ENCODE assay signal across 25 mouse cellular contexts in the genomic region with DNA sequence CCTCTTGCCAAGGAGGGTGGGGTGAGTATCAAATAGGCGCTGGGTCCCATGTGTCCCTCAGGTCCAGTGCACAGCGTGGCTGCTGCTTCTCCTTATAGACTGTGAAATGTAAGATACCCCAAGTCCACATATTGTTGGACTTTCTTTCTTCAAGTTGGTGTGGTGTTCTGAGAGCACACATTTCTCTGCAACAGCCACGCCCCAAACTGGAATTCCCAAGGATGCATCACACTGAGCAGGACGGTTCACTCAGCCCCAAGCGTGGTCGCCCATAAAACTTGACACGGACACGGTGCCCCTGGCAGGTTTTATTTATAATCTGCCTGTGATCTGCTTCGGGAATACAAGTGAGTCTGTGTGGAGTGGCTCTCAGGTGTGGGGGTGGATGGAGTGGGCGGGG. TPM values are rescaled to one million over a fixed set of nuclear protein-coding genes. Genes with fewer than 3 reads are reported as not detected.
DNase-seq lines count a peak whose midpoint lies in the region; ATAC-seq and TF ChIP-seq lines count a peak whose summit lies in the region.
"Had no signal": no experiment of that assay in that cellular context is flagged by ENCODE, and none has a peak within 500 bp of the region (broad histone marks: within the 10 kb centered on the region; RNA-seq: fewer than 3 reads in every experiment).

No protein-coding gene starts in this region.

- no peak overlapping the region for H3K9ac ChIP-seq in heart, embryonic 16.5 days (ENCODE audit: low read length)
- H3K9ac ChIP-seq in kidney, embryonic 16.5 days (replicated peaks; ENCODE audit: low read length), result no peak overlapping the region
- no peak overlapping the region for H3K9ac ChIP-seq in kidney, embryonic 14.5 days (ENCODE audit: low read depth, low read length)
- no peak overlapping the region for H3K9ac ChIP-seq in lung, postnatal 0 days (replicated peaks; ENCODE audit: low read depth)
- H3K9ac ChIP-seq: embryonic facial prominence, embryonic 12.5 days; forebrain, embryonic 13.5 days; forebrain, embryonic 15.5 days; forebrain, postnatal 0 days had no signal

- peaks cover 20% of the 10 kb centered on the region for H3K4me1 ChIP-seq in heart, embryonic 16.5 days (ENCODE audit: control insufficient read depth, insufficient read depth, low read length)
- H3K4me1 ChIP-seq in kidney, embryonic 16.5 days (ENCODE audit: insufficient read depth, low read length), result peaks cover 34% of the 10 kb centered on the region
- H3K4me1 ChIP-seq in kidney, embryonic 14.5 days (ENCODE audit: control insufficient read depth, insufficient read depth, low read length), result peaks cover 4% of the 10 kb centered on the region; the same call in 1 of the 2 replicates
- peaks cover 3% of the 10 kb centered on the region; the same call in 1 of the 2 replicates for H3K4me1 ChIP-seq in lung, postnatal 0 days (ENCODE audit: insufficient read depth, low read depth, low read length)
- H3K4me1 ChIP-seq: forebrain, embryonic 13.5 days; forebrain, embryonic 15.5 days had no signal

- TF ChIP-seq EP300 in lung, postnatal 0 days (IDR thresholded peaks at IDR 0.05), result no peak

- WGBS in heart, embryonic 16.5 days, result 74% methylated on average over 10 of the region's 10 CpGs
- WGBS in kidney, embryonic 16.5 days, result 44% methylated on average over 10 of the region's 10 CpGs
- 43% methylated on average over 10 of the region's 10 CpGs for WGBS in kidney, embryonic 14.5 days
- 71% methylated on average over 10 of the region's 10 CpGs for WGBS in lung, postnatal 0 days

- H3K36me3 ChIP-seq in heart, embryonic 16.5 days (ENCODE audit: control insufficient read depth, insufficient read depth), result no peaks in the 10 kb centered on the region
- H3K36me3 ChIP-seq in kidney, embryonic 16.5 days (ENCODE audit: insufficient read depth, low read length), result no peaks in the 10 kb centered on the region
- H3K36me3 ChIP-seq in kidney, embryonic 14.5 days (ENCODE audit: control insufficient read depth, insufficient read depth, low read length), result no peaks in the 10 kb centered on the region
- H3K36me3 ChIP-seq in lung, postnatal 0 days (ENCODE audit: insufficient read depth, low read length), result no peaks in the 10 kb centered on the region
- H3K36me3 ChIP-seq: embryonic facial prominence, embryonic 10.5 days; embryonic facial prominence, embryonic 12.5 days; forebrain, embryonic 15.5 days had no signal

- H3K27ac ChIP-seq in heart, embryonic 16.5 days (ENCODE audit: low read length), result peak overlapping the region; percentile 15
- H3K27ac ChIP-seq in kidney, embryonic 16.5 days (ENCODE audit: low read length), result peak overlapping the region; percentile 13; the same call in 1 of the 2 replicates
- H3K27ac ChIP-seq in kidney, embryonic 14.5 days (ENCODE audit: low read depth, low read length), result no peak overlapping the region
- peak overlapping the region; percentile 75; the same call in 1 of the 2 replicates for H3K27ac ChIP-seq in lung, postnatal 0 days (ENCODE audit: low read length)
- H3K27ac ChIP-seq: embryonic facial prominence, embryonic 10.5 days; embryonic facial prominence, embryonic 12.5 days; forebrain, embryonic 13.5 days; forebrain, embryonic 15.5 days had no signal

- no peak for DNase-seq in heart, adult 18-20 months
- no peak for DNase-seq in lung, postnatal 0 days (ENCODE audit: low spot score)
- no peak for DNase-seq in lung, postnatal 10 days
- peak; percentile 52 for DNase-seq in ZHBTc4 (ENCODE audit: low read depth, low spot score)
- DNase-seq in spleen, postnatal 4 days (ENCODE audit: low spot score in 2 of 2), result no peak
- DNase-seq: adrenal gland, adult 2 months; adrenal gland, postnatal 10 days; adrenal gland, postnatal 25 days; B cell, adult 2 months; cerebellum, adult 11 months; cerebellum, adult 18-20 months; cerebellum, adult 9-10 months; cerebellum, postnatal 10 days; cerebellum, postnatal 25 days; forebrain, postnatal 0 days had no signal

- no peaks in the 10 kb centered on the region for H3K27me3 ChIP-seq in heart, embryonic 16.5 days (ENCODE audit: control insufficient read depth, insufficient read depth, low read length)
- H3K27me3 ChIP-seq in kidney, embryonic 16.5 days (ENCODE audit: insufficient read depth, low read length), result no peaks in the 10 kb centered on the region
- H3K27me3 ChIP-seq in kidney, embryonic 14.5 days (ENCODE audit: control insufficient read depth, insufficient read depth, low read length), result no peaks in the 10 kb centered on the region
- H3K27me3 ChIP-seq in lung, postnatal 0 days (replicated peaks; ENCODE audit: insufficient read depth, low read length), result no peaks in the 10 kb centered on the region
- H3K27me3 ChIP-seq: CH12.LX; embryonic facial prominence, embryonic 12.5 days; forebrain, embryonic 13.5 days; forebrain, embryonic 15.5 days had no signal

- H3K4me2 ChIP-seq in heart, embryonic 16.5 days (ENCODE audit: low read depth, low read length), result no peak overlapping the region
- H3K4me2 ChIP-seq in kidney, embryonic 16.5 days (replicated peaks; ENCODE audit: low read depth, low read length), result no peak overlapping the region
- H3K4me2 ChIP-seq in kidney, embryonic 14.5 days (replicated peaks; ENCODE audit: low read depth, low read length), result no peak overlapping the region
- no peak overlapping the region for H3K4me2 ChIP-seq in lung, postnatal 0 days (replicated peaks; ENCODE audit: low read depth, low read length)
- H3K4me2 ChIP-seq: embryonic facial prominence, embryonic 12.5 days; forebrain, embryonic 13.5 days; forebrain, embryonic 15.5 days had no signal

- ATAC-seq in heart, embryonic 16.5 days (replicated peaks; ENCODE audit: extremely low read depth, insufficient read depth, low FRiP score), result no peak
- no peak for ATAC-seq in kidney, embryonic 16.5 days (ENCODE audit: low FRiP score, low TSS enrichment)
- no peak for ATAC-seq in kidney, embryonic 14.5 days (ENCODE audit: low FRiP score, low TSS enrichment)
- ATAC-seq in lung, postnatal 0 days, result no peak
- ATAC-seq: CD4-positive, CD25-positive, alpha-beta regulatory T cell, adult 4 months; forebrain, embryonic 13.5 days; forebrain, embryonic 15.5 days; forebrain, postnatal 0 days had no signal

- no peak for TF ChIP-seq CTCF in lung, postnatal 0 days (IDR thresholded peaks at IDR 0.05)

- no peak overlapping the region for H3K4me3 ChIP-seq in heart, embryonic 16.5 days (ENCODE audit: low read length)
- H3K4me3 ChIP-seq in kidney, embryonic 16.5 days (ENCODE audit: low read length), result no peak overlapping the region
- no peak overlapping the region for H3K4me3 ChIP-seq in kidney, embryonic 14.5 days (ENCODE audit: low read length)
- H3K4me3 ChIP-seq in lung, postnatal 0 days (ENCODE audit: low read depth, low read length), result no peak overlapping the region
- H3K4me3 ChIP-seq: embryonic facial prominence, embryonic 10.5 days; embryonic facial prominence, embryonic 12.5 days; forebrain, embryonic 13.5 days; forebrain, embryonic 15.5 days had no signal

- peaks cover 3% of the 10 kb centered on the region; the same call in 1 of the 2 replicates for H3K9me3 ChIP-seq in heart, embryonic 16.5 days (replicated peaks; ENCODE audit: control insufficient read depth, low read length)
- no peaks in the 10 kb centered on the region; the same call in 1 of the 2 replicates for H3K9me3 ChIP-seq in kidney, embryonic 16.5 days (ENCODE audit: low read length)
- no peaks in the 10 kb centered on the region for H3K9me3 ChIP-seq in kidney, embryonic 14.5 days (ENCODE audit: control insufficient read depth, low read length)
- no peaks in the 10 kb centered on the region for H3K9me3 ChIP-seq in lung, postnatal 0 days (ENCODE audit: low read length)
- H3K9me3 ChIP-seq: embryonic facial prominence, embryonic 10.5 days; embryonic facial prominence, embryonic 12.5 days; forebrain, embryonic 13.5 days; forebrain, embryonic 15.5 days had no signal

RNA-seq across cellular contexts. Expression of gene Bdkrb2, which starts 48.9 kb away (rescaled TPM):
- 1.2 and 1.4 TPM in 2 replicates for polyA plus RNA-seq in heart, embryonic 16.5 days (2015; fragmentation: Nextera tagmentation; extraction: Ambion mirVana)
- under 1 TPM; 0.31 to 0.40 TPM for total RNA-seq in heart, adult 18-20 months (2021)
- 1.7 and 1.9 TPM in 2 replicates for polyA plus RNA-seq in kidney, embryonic 16.5 days (2015; fragmentation: Nextera tagmentation; extraction: Ambion mirVana)
- 0.12 and 0.14 TPM in 2 replicates for polyA plus RNA-seq in kidney, embryonic 14.5 days (2014; fragmentation: Nextera tagmentation; extraction: Ambion mirVana)
- 2.1 and 2.5 TPM in 2 replicates for polyA plus RNA-seq in lung, postnatal 0 days (2015; fragmentation: Nextera tagmentation; extraction: Ambion mirVana)
- total RNA-seq: CH12.LX, MEL had no signal
- polyA plus RNA-seq: CD4-positive, CD25-positive, alpha-beta regulatory T cell, adult 4 months had no signal
